Mouse (Mus musculus) skeletal muscle tissue, postnatal 0 days (tissue): Measurements from ENCODE around the gene Misp. TPM values are rescaled to one million over a fixed set of nuclear protein-coding genes. Genes with fewer than 3 reads are reported as not detected.

Experiments
- microRNA-seq, 2 experiments: library from miRNA; unstranded; fragments of <30 nt; microRNA quantifications; one replicate each; pipeline ENCODE4; 2016
- polyA plus RNA-seq: library from polyadenylated mRNA; unstranded; fragments of >200 nt; fragmentation: Nextera tagmentation; extraction: Ambion mirVana; gene quantifications from 2 replicates; pipeline ENCODE4 v1.2.1, GENCODE M21; 2015

The Misp gene
- polyA plus RNA-seq: not detected in 2 replicates

DNA sequence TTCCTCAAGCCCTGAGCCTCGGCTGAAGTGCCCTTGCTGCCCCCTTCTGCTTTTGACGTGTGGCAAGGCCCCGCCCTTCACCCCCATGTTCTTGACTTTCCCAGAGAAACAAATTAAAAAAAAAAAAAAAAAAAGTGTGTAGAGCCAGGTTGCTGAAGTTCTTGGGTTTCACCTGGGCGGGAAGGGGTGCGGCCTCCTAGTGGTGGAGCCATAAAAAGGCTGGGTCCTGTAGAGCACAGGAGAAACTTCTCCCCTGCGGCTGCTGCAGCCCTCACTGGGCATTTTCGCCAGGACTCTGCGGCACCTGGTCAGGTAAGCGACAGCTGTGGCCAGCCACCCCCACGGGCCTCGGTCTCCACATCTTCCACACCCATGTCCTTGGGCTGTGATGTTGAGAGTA is at the start of gene Misp:
Misp (plus strand) TSS at position 208 of the 400 bp plus-strand sequence.

DNA sequence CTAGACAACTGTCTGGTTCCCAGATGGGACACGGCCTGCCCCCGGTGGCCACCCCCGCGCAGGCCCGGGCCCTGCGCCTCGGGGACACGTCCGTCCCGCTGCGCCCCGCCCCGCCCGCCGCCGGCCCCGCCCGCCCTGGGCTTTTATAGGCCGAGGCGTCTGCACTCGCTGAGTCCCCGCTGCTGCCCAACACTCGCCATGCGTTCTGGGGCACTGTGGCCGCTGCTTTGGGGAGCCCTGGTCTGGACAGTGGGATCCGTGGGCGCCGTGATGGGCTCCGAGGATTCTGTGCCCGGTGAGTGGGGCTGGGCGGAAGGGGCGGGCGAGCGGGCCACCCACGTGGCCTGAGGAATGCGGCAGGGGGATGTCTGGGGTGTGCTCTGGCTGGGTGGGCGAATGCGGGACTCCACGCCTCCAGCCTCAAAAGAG is 43.7 kb upstream of the Misp start, which contains the start of gene Fstl3:
Fstl3 (plus strand) TSS at position 170 of the 429 bp plus-strand sequence.

GRCm38 (mm10) chr10:79790861-79791260 is 29.9 kb upstream of the Misp start, which contains the start of gene Prss57:
Gene Prss57, minus strand, starts transcription at chr10:79790961.

GRCm38 (mm10) chr10:79793051-79793737 is 27.6 kb upstream of the Misp start, which contains the start of gene Palm:
Gene Palm, plus strand, starts transcription at chr10:79793572.

DNA sequence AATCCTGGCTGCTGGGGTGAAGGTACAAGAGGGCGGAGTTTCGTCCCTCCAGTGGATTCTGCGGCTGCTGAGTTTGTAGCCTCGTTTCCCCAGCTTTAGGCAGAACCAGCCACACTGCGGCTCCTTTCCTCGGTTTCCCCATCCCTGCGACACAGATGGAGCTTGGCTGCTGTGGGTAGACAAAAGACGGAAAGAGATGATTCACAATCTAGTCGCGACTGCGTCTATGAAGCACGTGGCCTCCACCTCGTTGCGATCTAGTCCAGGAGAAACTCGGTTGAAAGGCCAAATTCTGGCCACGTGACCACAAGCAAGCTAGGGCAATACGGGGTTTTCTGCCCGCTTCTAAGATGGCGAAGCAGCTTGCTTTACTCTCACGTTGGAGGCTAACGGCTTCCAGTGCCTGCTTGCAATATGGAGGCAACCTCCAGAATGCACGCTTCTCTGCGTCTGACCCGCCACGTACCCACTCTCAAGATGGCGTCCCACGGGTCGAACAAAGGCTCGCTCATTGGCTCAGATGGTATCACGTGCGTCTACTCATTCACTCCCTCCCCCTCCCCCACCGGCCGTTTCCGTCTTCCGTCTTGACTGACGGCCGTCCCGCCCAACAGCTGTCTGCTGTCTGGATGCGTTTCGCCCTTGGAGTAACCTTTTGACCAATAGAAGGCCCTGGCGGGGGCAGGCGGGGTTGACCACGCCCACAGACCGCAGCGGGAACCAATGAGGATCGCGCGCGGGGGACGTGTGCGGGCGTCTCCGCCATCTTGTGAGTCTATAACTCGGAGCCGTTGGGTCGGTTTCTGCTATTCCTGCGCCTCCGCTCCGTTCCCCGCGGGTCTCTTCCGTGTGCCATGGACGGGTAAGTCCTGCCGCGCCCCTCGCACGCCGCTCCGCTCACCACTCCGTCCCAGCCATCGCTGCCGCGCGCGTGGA is 33.3 kb downstream of the Misp start, which contains the start of gene Ptbp1:
Ptbp1 (plus strand) TSS at position 568 of the 936 bp plus-strand sequence.

DNA sequence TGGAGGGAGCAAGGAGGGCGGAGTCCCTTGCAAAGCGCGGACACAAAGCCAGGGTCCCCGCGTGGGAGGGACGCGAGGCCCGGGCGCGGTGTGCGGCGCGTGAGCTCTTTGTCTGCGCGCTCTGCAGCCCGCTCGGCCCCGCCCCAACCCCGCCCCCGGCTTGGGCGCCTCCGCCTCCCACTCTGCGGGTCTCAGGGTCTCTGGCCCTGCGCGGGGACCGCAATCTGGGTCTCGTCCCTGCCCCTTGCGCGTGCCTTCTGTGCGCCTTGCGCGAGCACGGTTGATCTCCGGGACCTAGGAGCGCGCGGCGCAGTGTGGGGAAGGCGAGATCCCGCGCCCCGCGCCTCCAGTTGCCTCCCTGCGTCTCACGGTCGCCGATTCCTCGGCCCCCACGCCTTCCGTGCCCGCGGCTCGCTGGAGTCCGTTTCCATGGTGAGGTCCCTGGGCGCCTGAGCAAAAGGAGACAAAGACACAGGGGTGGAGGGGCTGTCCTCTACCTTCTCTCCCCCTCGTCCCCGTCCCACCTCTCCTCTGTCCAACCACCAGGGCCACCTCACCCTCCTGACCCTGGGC is 53.6 kb downstream of the Misp start, which contains the start of the genes Prtn3 and Plppr3:
Prtn3 (plus strand) TSS at position 187 of the 573 bp plus-strand sequence.
Plppr3 (minus strand) TSS at position 345 of the 573 bp plus-strand sequence.

Small RNA genes lying within 50 kb of the gene (microRNA-seq; reads per million reads assigned to microRNA genes)
- 0 to 0.30 reads per million in 2 experiments for gene Mir6910

Other genes with a start within 250 kb of the Misp start
- gene Theg, start 233.7 kb upstream of the Misp start, polyA plus RNA-seq: not detected in 2 replicates
- not detected in 2 replicates for gene C2cd4c, start 207.0 kb upstream of the Misp start, polyA plus RNA-seq
- gene Shc2, start 183.1 kb upstream of the Misp start, polyA plus RNA-seq: 1.3 and 1.8 TPM in 2 replicates
- gene Odf3l2, start 175.3 kb upstream of the Misp start, polyA plus RNA-seq: 0.13 TPM in 1 of 2 replicates, not detected in the other
- gene Madcam1, start 156.4 kb upstream of the Misp start, polyA plus RNA-seq: 0.77 and 1.5 TPM in 2 replicates
- gene Tpgs1, start 151.6 kb upstream of the Misp start, polyA plus RNA-seq: 36.8 and 43.0 TPM in 2 replicates
- 329 and 340 TPM in 2 replicates for gene Cdc34, start 138.8 kb upstream of the Misp start, polyA plus RNA-seq
- gene Gzmm, start 132.0 kb upstream of the Misp start, polyA plus RNA-seq: 0.26 and 0.43 TPM in 2 replicates
- gene Bsg, start 116.5 kb upstream of the Misp start, polyA plus RNA-seq: 614 and 720 TPM in 2 replicates
- 0.04 and 0.10 TPM in 2 replicates for gene Hcn2, start 104.4 kb upstream of the Misp start, polyA plus RNA-seq
- gene Polrmt, start 74.4 kb upstream of the Misp start, polyA plus RNA-seq: 22.6 and 26.4 TPM in 2 replicates
- 0.14 and 0.51 TPM in 2 replicates for gene Fgf22, start 65.9 kb upstream of the Misp start, polyA plus RNA-seq
- 58.3 and 61.0 TPM in 2 replicates for gene Rnf126, start 54.0 kb upstream of the Misp start, polyA plus RNA-seq
- gene Fstl3, start 43.7 kb upstream of the Misp start, polyA plus RNA-seq: 3.3 and 3.8 TPM in 2 replicates
- gene Prss57, start 30.0 kb upstream of the Misp start, polyA plus RNA-seq: not detected in 2 replicates
- 22.3 and 27.1 TPM in 2 replicates for gene Palm, start 27.4 kb upstream of the Misp start, polyA plus RNA-seq
- gene Ptbp1, start 33.4 kb downstream of the Misp start, polyA plus RNA-seq: 49.8 and 68.7 TPM in 2 replicates
- 0.76 and 0.79 TPM in 2 replicates for gene Prtn3, start 53.5 kb downstream of the Misp start, polyA plus RNA-seq
- 1.9 TPM in 2 replicates for gene Plppr3, start 53.6 kb downstream of the Misp start, polyA plus RNA-seq
- gene Elane, start 65.3 kb downstream of the Misp start, polyA plus RNA-seq: 0.24 and 1.7 TPM in 2 replicates
- 53.1 and 1,890 TPM in 2 replicates for gene Cfd, start 69.9 kb downstream of the Misp start, polyA plus RNA-seq
- gene Med16, start 87.9 kb downstream of the Misp start, polyA plus RNA-seq: 22.4 and 23.7 TPM in 2 replicates
- 15.9 TPM in 1 of 2 replicates, not detected in the other for gene Gm26602, start 89.9 kb downstream of the Misp start, polyA plus RNA-seq
- gene Kiss1r, start 96.0 kb downstream of the Misp start, polyA plus RNA-seq: 0.36 and 0.54 TPM in 2 replicates
- gene R3hdm4, start 100.2 kb downstream of the Misp start, polyA plus RNA-seq: 89.9 and 90.5 TPM in 2 replicates
- 0.69 and 2.1 TPM in 2 replicates for gene Arid3a, start 106.1 kb downstream of the Misp start, polyA plus RNA-seq
- gene Wdr18, start 139.2 kb downstream of the Misp start, polyA plus RNA-seq: 55.1 and 61.1 TPM in 2 replicates
- 0.32 and 0.43 TPM in 2 replicates for gene Grin3b, start 149.7 kb downstream of the Misp start, polyA plus RNA-seq
- gene Tmem259, start 163.3 kb downstream of the Misp start, polyA plus RNA-seq: 23.1 and 23.6 TPM in 2 replicates
- 44.5 and 55.3 TPM in 2 replicates for gene Cnn2, start 167.6 kb downstream of the Misp start, polyA plus RNA-seq
- 1.5 TPM in 2 replicates for gene Abca7, start 175.5 kb downstream of the Misp start, polyA plus RNA-seq
- 2.7 and 4.2 TPM in 2 replicates for gene Arhgap45, start 195.7 kb downstream of the Misp start, polyA plus RNA-seq
- gene Polr2e, start 218.8 kb downstream of the Misp start, polyA plus RNA-seq: 132 and 134 TPM in 2 replicates
- gene Gpx4, start 226.2 kb downstream of the Misp start, polyA plus RNA-seq: 705 and 782 TPM in 2 replicates